Mouse (Mus musculus) kidney, adult 2 months (tissue): ENCODE data around the gene Hist1h2ad. TPM values are rescaled to one million over a fixed set of nuclear protein-coding genes. Genes with fewer than 3 reads are reported as not detected.
A peak's percentile ranks its signal among the peaks of the same experiment; 100 is the strongest.
"Not testable (repeated sequence)": the region's sequence is repeated elsewhere in the genome, so short reads cannot be mapped to it uniquely, and the experiment has no call there.

Experiments
- DNase-seq: peaks from one replicate; pipeline ENCODE4 v3.0.0; 2021
- H3K27ac ChIP-seq: fragments of 200-500 bp; 2 replicates; pipeline ENCODE4 v1.5.1; 2012; ENCODE audit warnings: low read depth, low read length, control low read depth, inconsistent platforms; ENCODE audit not compliant: insufficient read depth
- H3K27me3 ChIP-seq: fragments of 200-500 bp; replicated peaks from 2 replicates; pipeline ENCODE4 v1.6.1; 2012; ENCODE audit warnings: mild to moderate bottlenecking, moderate library complexity, low read length, inconsistent platforms; ENCODE audit not compliant: control insufficient read depth, insufficient read depth
- H3K36me3 ChIP-seq: fragments of 200-500 bp; 2 replicates; pipeline ENCODE4 v1.6.1; 2012; ENCODE audit warnings: mild to moderate bottlenecking, moderate library complexity, low read length, inconsistent platforms; ENCODE audit not compliant: control insufficient read depth, insufficient read depth
- H3K4me1 ChIP-seq: fragments of 200-500 bp; 2 replicates; pipeline ENCODE4 v1.6.1; 2011; ENCODE audit warnings: low read length; ENCODE audit not compliant: control insufficient read depth, insufficient read depth
- H3K4me3 ChIP-seq: fragments of 200-500 bp; 2 replicates; pipeline ENCODE4 v1.5.1; 2011; ENCODE audit warnings: mild to moderate bottlenecking, low read depth, low read length, control low read depth; ENCODE audit not compliant: insufficient read depth
- CTCF ChIP-seq: fragments of 200-500 bp; conservative IDR thresholded peaks from 2 replicates; pipeline ENCODE4 v1.5.1; 2011; ENCODE audit warnings: low read depth, mild to moderate bottlenecking, control low read depth, low read length, moderate library complexity, mixed read lengths; ENCODE audit not compliant: insufficient read depth, insufficient read length
- POLR2A ChIP-seq: fragments of 200-500 bp; IDR thresholded peaks from one replicate; pipeline ENCODE4 v1.6.1; 2011; ENCODE audit warnings: low read depth, low read length, control low read depth
- WGBS: fragments of 180-500 bp; shearing (Covaris S2); methylation state at CpG from one replicate; pipeline ENCODE4 v1.1.7; 2018; 5-methylcytosine and 5-hydroxymethylcytosine counted together
- polyA plus RNA-seq: library from polyadenylated mRNA; depleted of rRNA; stranded (reverse); fragments of >200 nt; gene quantifications from 2 replicates; pipeline ENCODE4 v1.2.3, GENCODE M21; 2012; rRNA removed

Gene Hist1h2ad
- polyA plus RNA-seq, 1 experiment, result not detected

GRCm38 (mm10) chr13:23622175-23622671 is 48.0 kb downstream of the Hist1h2ad start, which contains the start of gene Hist1h1e:
TSS of gene Hist1h1e (minus strand) at chr13:23622558.
- WGBS, result under 1% methylated on average over 53 of the region's 53 CpGs
- H3K4me1 ChIP-seq, H3K36me3 ChIP-seq, H3K27me3 ChIP-seq: not testable (repeated sequence)
- Histone ChIP-seq H3K27ac (peak within 1 kb of the TSS; percentile 86), H3K4me3 (peak within 1 kb of the TSS; percentile 69)
- DNase-seq, result peak; percentile 94
- peak; percentile 98 for TF ChIP-seq POLR2A

DNA sequence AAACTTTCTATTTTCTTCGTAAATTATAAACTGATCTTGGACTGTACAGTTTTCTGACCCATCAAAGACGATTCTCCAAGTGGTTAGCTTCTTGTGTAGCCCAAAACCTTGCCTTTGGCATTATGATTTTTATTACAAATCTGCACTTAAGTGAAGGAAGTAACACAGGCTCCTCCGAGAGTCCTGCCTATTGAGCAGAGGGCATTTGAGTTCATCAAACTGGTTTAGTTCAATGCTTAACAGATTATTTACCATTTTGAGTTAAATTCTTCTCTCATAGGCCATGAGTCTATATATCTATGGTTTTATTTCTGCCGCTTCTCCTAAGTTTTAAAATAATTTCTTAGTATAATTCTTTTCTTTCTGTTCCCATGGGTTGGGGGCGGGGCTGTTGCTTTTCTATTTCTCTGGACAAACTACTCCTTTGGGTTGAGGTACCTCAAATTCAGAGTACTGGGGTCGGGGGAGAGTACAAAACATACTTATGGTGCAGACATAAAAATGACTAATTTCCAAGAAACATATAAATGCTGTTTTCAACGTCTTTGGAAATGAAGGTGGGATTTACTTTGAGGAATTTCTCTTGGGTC is 48.8 kb downstream of the Hist1h2ad start:
- H3K27me3 ChIP-seq, result no peaks in the 10 kb centered on the region
- no peaks in the 10 kb centered on the region for H3K36me3 ChIP-seq
- no peak for TF ChIP-seq POLR2A
- TF ChIP-seq CTCF, result no peak
- peaks cover 2% of the 10 kb centered on the region; the same call in 1 of the 2 replicates for H3K4me1 ChIP-seq
- no peak overlapping the region for H3K4me3 ChIP-seq
- WGBS, result 21% methylated on average over 7 of the region's 7 CpGs
- peak overlapping the region; percentile 85 for H3K27ac ChIP-seq
- peak; percentile 43 for DNase-seq

Other genes starting within 250 kb of the Hist1h2ad start
- 1.1 and 1.9 TPM in 2 replicates for gene Zfp322a, start 205.2 kb upstream of the Hist1h2ad start, polyA plus RNA-seq
- gene Abt1, start 150.5 kb upstream of the Hist1h2ad start, polyA plus RNA-seq, result 3.3 and 3.9 TPM in 2 replicates
- not detected in 2 replicates for gene Btn1a1, start 108.5 kb upstream of the Hist1h2ad start, polyA plus RNA-seq
- not detected in 2 replicates for gene Btn2a2, start 85.5 kb upstream of the Hist1h2ad start, polyA plus RNA-seq
- 44.7 and 57.5 TPM in 2 replicates for gene Hist1h4h, start 43.3 kb upstream of the Hist1h2ad start, polyA plus RNA-seq
- gene Hist1h2af, start 40.5 kb upstream of the Hist1h2ad start, polyA plus RNA-seq, result 4.3 and 8.0 TPM in 2 replicates
- 0.25 and 0.58 TPM in 2 replicates for gene Hist1h3g, start 39.0 kb upstream of the Hist1h2ad start, polyA plus RNA-seq
- gene Hist1h2bh, start 31.0 kb upstream of the Hist1h2ad start, polyA plus RNA-seq, result 0.27 and 0.36 TPM in 2 replicates
- gene Hist1h3f, start 30.3 kb upstream of the Hist1h2ad start, polyA plus RNA-seq, result 0.74 and 0.87 TPM in 2 replicates
- 1.4 and 2.5 TPM in 2 replicates for gene Hist1h4f, start 22.7 kb upstream of the Hist1h2ad start, polyA plus RNA-seq
- gene Hist1h1d, start 21.1 kb upstream of the Hist1h2ad start, polyA plus RNA-seq, result 0.05 and 0.09 TPM in 2 replicates
- 3.8 and 4.3 TPM in 2 replicates for gene Hist1h3e, start 12.0 kb upstream of the Hist1h2ad start, polyA plus RNA-seq
- 0.22 and 0.58 TPM in 2 replicates for gene Hist1h2ae, start 3.2 kb upstream of the Hist1h2ad start, polyA plus RNA-seq
- gene Hist1h2bg, start 3.0 kb upstream of the Hist1h2ad start, polyA plus RNA-seq, result 3.1 and 4.6 TPM in 2 replicates
- gene Hist1h2bf, start 185 bp upstream of the Hist1h2ad start, polyA plus RNA-seq, result 0.30 and 0.99 TPM in 2 replicates
- 0.68 and 0.88 TPM in 2 replicates for gene Hist1h3d, start 1.4 kb downstream of the Hist1h2ad start, polyA plus RNA-seq
- 3.7 and 5.4 TPM in 2 replicates for gene Hist1h4d, start 7.2 kb downstream of the Hist1h2ad start, polyA plus RNA-seq
- gene Hist1h2be, start 46.7 kb downstream of the Hist1h2ad start, polyA plus RNA-seq, result 1.2 TPM in 2 replicates
- 1.2 and 1.4 TPM in 2 replicates for gene Hist1h1e, start 48.2 kb downstream of the Hist1h2ad start, polyA plus RNA-seq
- gene Hist1h2ac, start 109.6 kb downstream of the Hist1h2ad start, polyA plus RNA-seq, result 0.43 and 0.44 TPM in 2 replicates
- gene Hist1h2bc, start 109.8 kb downstream of the Hist1h2ad start, polyA plus RNA-seq, result 473 and 571 TPM in 2 replicates
- gene Hist1h1t, start 121.4 kb downstream of the Hist1h2ad start, polyA plus RNA-seq, result not detected in 2 replicates
- gene Hist1h4c, start 124.1 kb downstream of the Hist1h2ad start, polyA plus RNA-seq, result 9.4 and 10.3 TPM in 2 replicates
- 21.2 and 21.4 TPM in 2 replicates for gene Hfe, start 136.5 kb downstream of the Hist1h2ad start, polyA plus RNA-seq
- 68.7 and 76.0 TPM in 2 replicates for gene Hist1h1c, start 164.4 kb downstream of the Hist1h2ad start, polyA plus RNA-seq
- gene Hist1h3c, start 171.2 kb downstream of the Hist1h2ad start, polyA plus RNA-seq, result 0.39 and 1.1 TPM in 2 replicates
- gene Hist1h2bb, start 172.4 kb downstream of the Hist1h2ad start, polyA plus RNA-seq, result 2.0 and 2.8 TPM in 2 replicates
- 1.3 and 1.5 TPM in 2 replicates for gene Hist1h2ab, start 176.7 kb downstream of the Hist1h2ad start, polyA plus RNA-seq
- 0.88 and 1.4 TPM in 2 replicates for gene Hist1h3b, start 177.9 kb downstream of the Hist1h2ad start, polyA plus RNA-seq
- gene Hist1h4b, start 182.6 kb downstream of the Hist1h2ad start, polyA plus RNA-seq, result 3.1 and 5.3 TPM in 2 replicates
- gene Hist1h4a, start 186.8 kb downstream of the Hist1h2ad start, polyA plus RNA-seq, result 0.91 and 2.3 TPM in 2 replicates
- 0.74 and 1.5 TPM in 2 replicates for gene Hist1h3a, start 188.0 kb downstream of the Hist1h2ad start, polyA plus RNA-seq
- 0.22 TPM in 1 of 2 replicates, not detected in the other for gene Hist1h1a, start 189.3 kb downstream of the Hist1h2ad start, polyA plus RNA-seq
- 0.05 TPM in 1 of 2 replicates, not detected in the other for gene Trim38, start 195.5 kb downstream of the Hist1h2ad start, polyA plus RNA-seq
- gene Slc17a2, start 232.6 kb downstream of the Hist1h2ad start, polyA plus RNA-seq, result 6.9 and 13.7 TPM in 2 replicates